Mouse (Mus musculus) ES-Bruce4 (cell line): ENCODE results near the gene Tmem127. TPM values are rescaled to one million over a fixed set of nuclear protein-coding genes. Genes with fewer than 3 reads are reported as not detected.

Experiments used
- H3K27ac ChIP-seq: 2 replicates; pipeline ENCODE4 v1.5.1; 2012; ENCODE audit warnings: low read length, inconsistent platforms; ENCODE audit not compliant: insufficient read depth
- H3K27me3 ChIP-seq: 2 replicates; pipeline ENCODE4 v1.6.1; 2012; ENCODE audit warnings: mild to moderate bottlenecking, low read length, inconsistent platforms; ENCODE audit not compliant: control insufficient read depth, poor library complexity, insufficient read depth, severe bottlenecking
- H3K36me3 ChIP-seq: 2 replicates; pipeline ENCODE4 v1.6.1; 2012; ENCODE audit warnings: inconsistent platforms, mild to moderate bottlenecking, low read length, moderate library complexity; ENCODE audit not compliant: control insufficient read depth, poor library complexity, insufficient read depth, severe bottlenecking
- H3K4me1 ChIP-seq: one replicate; pipeline ENCODE4 v1.8.1; 2011; ENCODE audit warnings: low read length; ENCODE audit not compliant: control insufficient read depth, insufficient read depth
- H3K4me3 ChIP-seq: 2 replicates; pipeline ENCODE4 v1.5.1; 2011; ENCODE audit warnings: low read depth, mild to moderate bottlenecking, low read length
- H3K9ac ChIP-seq: 2 replicates; pipeline ENCODE4 v1.6.1; 2012; ENCODE audit warnings: low read depth, mild to moderate bottlenecking, inconsistent platforms; ENCODE audit not compliant: poor library complexity, severe bottlenecking
- H3K9me3 ChIP-seq: replicated peaks from 2 replicates; pipeline ENCODE4 v1.6.1; 2012; ENCODE audit warnings: mild to moderate bottlenecking, low read length, inconsistent platforms; ENCODE audit not compliant: control insufficient read depth, poor library complexity, insufficient read depth, severe bottlenecking
- CTCF ChIP-seq: IDR thresholded peaks from one replicate; pipeline ENCODE4 v1.8.1; 2011; ENCODE audit warnings: low read depth, low read length
- EP300 ChIP-seq: IDR thresholded peaks from 2 replicates; pipeline ENCODE4 v1.6.1; 2011; ENCODE audit warnings: low read depth, low read length; ENCODE audit not compliant: insufficient read depth
- POLR2A ChIP-seq: IDR thresholded peaks from one replicate; pipeline ENCODE4 v1.8.1; 2011; ENCODE audit warnings: low read length; ENCODE audit not compliant: insufficient read depth
- polyA plus RNA-seq: library from polyadenylated mRNA; stranded (reverse); fragments of >200 nt; gene quantifications from 2 replicates; pipeline ENCODE4 v1.2.4, GENCODE M21; 2011; ENCODE audit warnings: low read depth; ENCODE audit not compliant: missing spikeins, insufficient read depth, insufficient read length

The Tmem127 gene
- polyA plus RNA-seq, 1 experiment: 21.7 TPM

GRCm38 (mm10) chr2:127210701-127211100 is 37.0 kb upstream of the Tmem127 start:
- Histone ChIP-seq H3K9ac (no peak overlapping the region), H3K36me3 (peaks cover 49% of the 10 kb centered on the region), H3K4me3 (no peak overlapping the region), H3K27me3 (no peaks in the 10 kb centered on the region), H3K27ac (no peak overlapping the region), H3K9me3 (no peaks in the 10 kb centered on the region), H3K4me1 (no peaks in the 10 kb centered on the region)
- TF ChIP-seq POLR2A: no peak
- no peak for TF ChIP-seq CTCF
- TF ChIP-seq EP300: no peak

- Histone ChIP-seq H3K4me1 (no peaks in the 10 kb centered on the region), H3K4me3 (no peak overlapping the region), H3K27me3 (no peaks in the 10 kb centered on the region), H3K27ac (no peak overlapping the region), H3K9ac (no peak overlapping the region), H3K36me3 (peaks cover 86% of the 10 kb centered on the region), H3K9me3 (no peaks in the 10 kb centered on the region)
- TF ChIP-seq POLR2A (no peak), EP300 (no peak), CTCF (no peak)
Measured at GRCm38 (mm10) chr2:127217746-127218145, 30.0 kb upstream of the Tmem127 start.

DNA sequence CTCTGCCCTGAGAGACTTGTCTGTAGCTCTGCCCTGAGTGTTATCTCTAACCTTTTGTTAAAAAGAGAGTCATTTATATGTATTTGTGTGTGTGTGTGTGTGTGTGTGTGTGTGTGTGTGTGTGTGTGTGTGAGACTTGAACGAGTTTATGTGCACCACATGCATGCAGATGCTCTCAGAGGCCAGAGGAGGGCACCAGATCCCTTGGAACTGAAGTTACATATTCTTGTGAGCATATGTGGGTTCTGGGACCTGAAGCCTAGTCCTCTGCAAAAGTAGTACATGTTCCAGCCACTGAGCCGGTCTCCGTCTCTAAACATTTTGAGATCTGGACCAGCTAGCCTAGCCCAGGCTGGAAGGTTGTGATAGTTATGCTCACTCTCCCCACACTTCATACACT is 22.4 kb upstream of the Tmem127 start:
- Histone ChIP-seq H3K4me1 (no peaks in the 10 kb centered on the region), H3K36me3 (peaks cover 88% of the 10 kb centered on the region), H3K9ac (no peak overlapping the region), H3K9me3 (peaks cover 11% of the 10 kb centered on the region), H3K27ac (no peak overlapping the region), H3K4me3 (no peak overlapping the region), H3K27me3 (no peaks in the 10 kb centered on the region)
- TF ChIP-seq CTCF (no peak), POLR2A (no peak), EP300 (no peak)

GRCm38 (mm10) chr2:127237897-127238610 is 9.7 kb upstream of the Tmem127 start:
- Histone ChIP-seq H3K27ac (no peak overlapping the region), H3K9ac (no peak overlapping the region), H3K36me3 (peaks cover 70% of the 10 kb centered on the region), H3K9me3 (no peaks in the 10 kb centered on the region), H3K4me3 (no peak overlapping the region), H3K4me1 (no peaks in the 10 kb centered on the region), H3K27me3 (no peaks in the 10 kb centered on the region)
- TF ChIP-seq CTCF: no peak
- TF ChIP-seq POLR2A: no peak
- TF ChIP-seq EP300: no peak

GRCm38 (mm10) chr2:127240065-127240464 is 7.6 kb upstream of the Tmem127 start:
- no peaks in the 10 kb centered on the region for H3K27me3 ChIP-seq
- TF ChIP-seq POLR2A (no peak), EP300 (no peak), CTCF (no peak)
- H3K36me3 ChIP-seq: peaks cover 60% of the 10 kb centered on the region
- no peak overlapping the region for H3K27ac ChIP-seq
- no peak overlapping the region for H3K4me3 ChIP-seq
- no peaks in the 10 kb centered on the region for H3K9me3 ChIP-seq
- no peak overlapping the region for H3K9ac ChIP-seq
- H3K4me1 ChIP-seq: no peaks in the 10 kb centered on the region

DNA sequence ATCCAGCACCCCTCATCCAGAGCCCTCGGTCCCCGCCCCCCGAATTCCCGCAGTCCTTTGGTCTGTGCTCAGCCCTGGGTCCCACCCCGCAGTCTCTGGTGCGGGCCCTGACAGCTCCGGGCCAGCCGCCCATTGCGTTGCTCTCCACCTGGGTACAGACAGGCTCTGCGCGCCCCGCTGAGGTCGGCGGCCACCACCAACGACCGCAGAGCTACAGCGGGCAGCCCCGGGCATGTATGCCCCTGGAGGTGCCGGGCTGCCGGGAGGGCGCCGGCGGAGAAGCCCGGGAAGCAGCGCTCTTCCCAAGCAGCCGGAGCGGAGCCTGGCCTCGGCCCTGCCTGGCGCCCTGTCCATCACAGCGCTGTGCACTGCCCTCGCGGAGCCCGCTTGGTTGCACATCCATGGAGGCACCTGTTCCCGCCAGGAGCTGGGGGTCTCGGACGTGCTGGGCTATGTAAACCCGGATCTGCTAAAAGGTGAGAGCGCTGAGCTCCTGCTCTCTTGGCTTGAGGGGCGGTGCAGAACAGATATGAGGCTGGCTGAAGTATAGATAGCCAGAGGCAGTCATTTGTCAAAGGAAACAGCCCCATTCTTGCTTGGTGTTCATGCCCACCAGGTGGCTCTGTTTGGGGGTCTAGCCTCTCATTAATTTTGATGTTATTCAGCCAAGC is 761 bp downstream of the Tmem127 start:
- H3K36me3 ChIP-seq: peaks cover 4% of the 10 kb centered on the region; the same call in 1 of the 2 replicates
- peak overlapping the region; percentile 94 for H3K4me3 ChIP-seq
- no peaks in the 10 kb centered on the region for H3K27me3 ChIP-seq
- H3K27ac ChIP-seq: no peak overlapping the region
- H3K9ac ChIP-seq: peak overlapping the region; percentile 83
- no peaks in the 10 kb centered on the region for H3K9me3 ChIP-seq
- peaks cover 3% of the 10 kb centered on the region for H3K4me1 ChIP-seq
- no peak for TF ChIP-seq POLR2A
- no peak for TF ChIP-seq EP300
- no peak for TF ChIP-seq CTCF
